Mouse (Mus musculus): ENCODE data around the gene Rhbdd1. TPM values are rescaled to one million over a fixed set of nuclear protein-coding genes. Genes with fewer than 3 reads are reported as not detected.

Rhbdd1 gene
- polyA plus RNA-seq, 1 experiment from 2014 or later: 5.9 TPM

GRCm38 (mm10) chr1:82381946-82382345 is 65.7 kb downstream of the Rhbdd1 start:
- H3K9ac ChIP-seq (replicated peaks): no peak overlapping the region
- H3K9me3 ChIP-seq (ENCODE audit: low read length): no peaks in the 10 kb centered on the region
- WGBS (ENCODE audit: insufficient replicate concordance): 85% methylated on average over 4 of the region's 4 CpGs
- no peak overlapping the region for H3K4me2 ChIP-seq (ENCODE audit: low read depth, low read length)
- DNase-seq: no peak
- peaks cover 11% of the 10 kb centered on the region; the same call in 1 of the 2 replicates for H3K36me3 ChIP-seq (replicated peaks; ENCODE audit: insufficient read depth, low read length)
- no peak overlapping the region for H3K27ac ChIP-seq (ENCODE audit: low read depth)
- ATAC-seq: no peak
- no peaks in the 10 kb centered on the region for H3K4me1 ChIP-seq (ENCODE audit: insufficient read depth)
- no peak for TF ChIP-seq EP300 (IDR thresholded peaks at IDR 0.05; ENCODE audit: low read depth)
- peak; percentile 27 for TF ChIP-seq CTCF (IDR thresholded peaks at IDR 0.05; ENCODE audit: low read depth)
- H3K27me3 ChIP-seq (ENCODE audit: insufficient read depth, low read length): no peaks in the 10 kb centered on the region
- no peak overlapping the region for H3K4me3 ChIP-seq (ENCODE audit: low read depth, low read length)

DNA sequence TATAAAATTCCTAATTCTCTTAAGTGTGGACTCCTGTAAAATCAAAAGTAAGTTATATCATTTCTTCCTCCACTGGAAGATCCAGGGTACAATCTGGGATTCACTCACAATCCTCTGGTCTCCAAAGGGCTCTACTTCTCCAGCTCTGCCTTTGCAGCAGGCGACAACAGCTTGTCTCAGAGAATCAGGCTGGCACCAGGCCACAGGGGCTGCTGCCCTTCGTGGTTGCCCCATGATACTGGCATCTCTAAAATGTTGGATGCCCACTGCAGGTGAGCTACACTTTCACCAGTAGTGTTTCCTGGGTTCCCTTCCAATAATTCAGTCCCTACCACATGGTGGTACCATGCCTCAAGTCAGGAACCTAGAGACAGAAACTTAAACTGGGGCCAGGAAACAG is 67.9 kb downstream of the Rhbdd1 start:
- no peak overlapping the region for H3K4me3 ChIP-seq (ENCODE audit: low read depth, low read length)
- no peak for DNase-seq
- WGBS (ENCODE audit: insufficient replicate concordance): 70% methylated on average over 2 of the region's 2 CpGs

GRCm38 (mm10) chr1:82385054-82385453 is 68.8 kb downstream of the Rhbdd1 start:
- no peaks in the 10 kb centered on the region for H3K27me3 ChIP-seq (ENCODE audit: insufficient read depth, low read length)
- H3K9ac ChIP-seq (replicated peaks): no peak overlapping the region
- no peak overlapping the region for H3K27ac ChIP-seq (ENCODE audit: low read depth)
- TF ChIP-seq CTCF (IDR thresholded peaks at IDR 0.05; ENCODE audit: low read depth) (no peak), EP300 (IDR thresholded peaks at IDR 0.05; ENCODE audit: low read depth) (no peak)
- 64% methylated on average over 9 of the region's 9 CpGs for WGBS (ENCODE audit: insufficient replicate concordance)
- no peaks in the 10 kb centered on the region for H3K36me3 ChIP-seq (replicated peaks; ENCODE audit: insufficient read depth, low read length)
- no peaks in the 10 kb centered on the region for H3K4me1 ChIP-seq (ENCODE audit: insufficient read depth)
- H3K9me3 ChIP-seq (ENCODE audit: low read length): no peaks in the 10 kb centered on the region
- H3K4me2 ChIP-seq (ENCODE audit: low read depth, low read length): no peak overlapping the region
- no peak overlapping the region for H3K4me3 ChIP-seq (ENCODE audit: low read depth, low read length)
- no peak for ATAC-seq
- no peak for DNase-seq

More for the DNA sequence above, 67.9 kb downstream of the Rhbdd1 start:
- TF ChIP-seq CTCF (IDR thresholded peaks at IDR 0.05; ENCODE audit: low read depth): no peak
- no peak for TF ChIP-seq EP300 (IDR thresholded peaks at IDR 0.05; ENCODE audit: low read depth)
- ATAC-seq: no peak
- peaks cover 5% of the 10 kb centered on the region; the same call in 1 of the 2 replicates for H3K36me3 ChIP-seq (replicated peaks; ENCODE audit: insufficient read depth, low read length)
- H3K27ac ChIP-seq (ENCODE audit: low read depth): no peak overlapping the region
- no peaks in the 10 kb centered on the region for H3K9me3 ChIP-seq (ENCODE audit: low read length)
- no peak overlapping the region for H3K9ac ChIP-seq (replicated peaks)
- H3K27me3 ChIP-seq (ENCODE audit: insufficient read depth, low read length): no peaks in the 10 kb centered on the region
- H3K4me2 ChIP-seq (ENCODE audit: low read depth, low read length): no peak overlapping the region
- no peaks in the 10 kb centered on the region for H3K4me1 ChIP-seq (ENCODE audit: insufficient read depth)

GRCm38 (mm10) chr1:82385827-82386230 is 69.6 kb downstream of the Rhbdd1 start:
- no peaks in the 10 kb centered on the region for H3K4me1 ChIP-seq (ENCODE audit: insufficient read depth)
- 79% methylated on average over 4 of the region's 4 CpGs for WGBS (ENCODE audit: insufficient replicate concordance)

GRCm38 (mm10) chr1:82386814-82387771 is 70.8 kb downstream of the Rhbdd1 start:
- no peaks in the 10 kb centered on the region for H3K27me3 ChIP-seq (ENCODE audit: insufficient read depth, low read length)
- DNase-seq (no peak), ATAC-seq (no peak)
- H3K27ac ChIP-seq (ENCODE audit: low read depth): no peak overlapping the region
- no peaks in the 10 kb centered on the region for H3K4me1 ChIP-seq (ENCODE audit: insufficient read depth)
- no peak overlapping the region for H3K4me3 ChIP-seq (ENCODE audit: low read depth, low read length)
- TF ChIP-seq EP300 (IDR thresholded peaks at IDR 0.05; ENCODE audit: low read depth) (no peak), CTCF (IDR thresholded peaks at IDR 0.05; ENCODE audit: low read depth) (no peak)
- H3K4me2 ChIP-seq (ENCODE audit: low read depth, low read length): no peak overlapping the region
- 83% methylated on average over 6 of the region's 6 CpGs for WGBS (ENCODE audit: insufficient replicate concordance)
- no peaks in the 10 kb centered on the region for H3K36me3 ChIP-seq (replicated peaks; ENCODE audit: insufficient read depth, low read length)
- H3K9me3 ChIP-seq (ENCODE audit: low read length): no peaks in the 10 kb centered on the region
- H3K9ac ChIP-seq (replicated peaks): no peak overlapping the region

More at GRCm38 (mm10) chr1:82385827-82386230, 69.6 kb downstream of the Rhbdd1 start:
- DNase-seq: no peak
- no peak for TF ChIP-seq CTCF (IDR thresholded peaks at IDR 0.05; ENCODE audit: low read depth)
- TF ChIP-seq EP300 (IDR thresholded peaks at IDR 0.05; ENCODE audit: low read depth): no peak
- Histone ChIP-seq H3K4me3 (ENCODE audit: low read depth, low read length) (no peak overlapping the region), H3K9ac (replicated peaks) (no peak overlapping the region), H3K36me3 (replicated peaks; ENCODE audit: insufficient read depth, low read length) (no peaks in the 10 kb centered on the region), H3K9me3 (ENCODE audit: low read length) (no peaks in the 10 kb centered on the region), H3K27ac (ENCODE audit: low read depth) (no peak overlapping the region), H3K4me2 (ENCODE audit: low read depth, low read length) (no peak overlapping the region), H3K27me3 (ENCODE audit: insufficient read depth, low read length) (no peaks in the 10 kb centered on the region)
- ATAC-seq: no peak

- 80% methylated on average over 7 of the region's 7 CpGs for WGBS (ENCODE audit: insufficient replicate concordance)
- no peak overlapping the region for H3K27ac ChIP-seq (ENCODE audit: low read depth)
- no peak overlapping the region for H3K4me3 ChIP-seq (ENCODE audit: low read depth, low read length)
- H3K9me3 ChIP-seq (ENCODE audit: low read length): no peaks in the 10 kb centered on the region
- H3K9ac ChIP-seq (replicated peaks): no peak overlapping the region
- H3K27me3 ChIP-seq (ENCODE audit: insufficient read depth, low read length): no peaks in the 10 kb centered on the region
- ATAC-seq: no peak
- TF ChIP-seq EP300 (IDR thresholded peaks at IDR 0.05; ENCODE audit: low read depth): no peak
- TF ChIP-seq CTCF (IDR thresholded peaks at IDR 0.05; ENCODE audit: low read depth): no peak
- no peaks in the 10 kb centered on the region for H3K36me3 ChIP-seq (replicated peaks; ENCODE audit: insufficient read depth, low read length)
- no peak overlapping the region for H3K4me2 ChIP-seq (ENCODE audit: low read depth, low read length)
- DNase-seq: no peak
- no peaks in the 10 kb centered on the region for H3K4me1 ChIP-seq (ENCODE audit: insufficient read depth)
Measured at GRCm38 (mm10) chr1:82389371-82389770, 73.1 kb downstream of the Rhbdd1 start.
